9 mouse cellular contexts compared by ENCODE assay signal in genomic region chr12:56689736-56690135, GRCm38 (mm10). TPM values are rescaled to one million over a fixed set of nuclear protein-coding genes. Genes with fewer than 3 reads are reported as not detected.
A peak's percentile ranks its signal among the peaks of the same experiment; 100 is the strongest.
DNase-seq lines count a peak whose midpoint lies in the region; ATAC-seq and TF ChIP-seq lines count a peak whose summit lies in the region.
"Had no signal": no experiment of that assay in that cellular context is flagged by ENCODE, and none has a peak within 500 bp of the region (broad histone marks: within the 10 kb centered on the region; RNA-seq: fewer than 3 reads in every experiment).

No protein-coding gene starts in this region.

- no peak for TF ChIP-seq POLR2A in thymus, adult 2 months (IDR thresholded peaks at IDR 0.05; ENCODE audit: control insufficient read depth, extremely low read depth, insufficient read depth, low read length, poor library complexity)

- peak; percentile 65 for TF ChIP-seq CTCF in kidney, postnatal 0 days (IDR thresholded peaks at IDR 0.05; ENCODE audit: low read depth)
- TF ChIP-seq CTCF in stomach, postnatal 0 days (IDR thresholded peaks at IDR 0.05; ENCODE audit: low read depth): peak; percentile 70
- no peak for TF ChIP-seq CTCF in thymus, adult 2 months (IDR thresholded peaks at IDR 0.05; ENCODE audit: borderline replicate concordance, control insufficient read depth, extremely low read depth, insufficient read depth, low read length, poor library complexity)

- TF ChIP-seq EP300 in stomach, postnatal 0 days (optimal IDR thresholded peaks at IDR 0.05): no peak

- H3K27ac ChIP-seq in forebrain, embryonic 11.5 days (ENCODE audit: low read depth, low read length): no peak overlapping the region
- H3K27ac ChIP-seq in forebrain, embryonic 15.5 days (replicated peaks): no peak overlapping the region
- no peak overlapping the region for H3K27ac ChIP-seq in midbrain, embryonic 11.5 days (ENCODE audit: low read depth, low read length)
- no peak overlapping the region for H3K27ac ChIP-seq in midbrain, embryonic 13.5 days
- no peak overlapping the region for H3K27ac ChIP-seq in kidney, postnatal 0 days
- H3K27ac ChIP-seq in stomach, postnatal 0 days (replicated peaks): no peak overlapping the region
- H3K27ac ChIP-seq in thymus, adult 2 months (ENCODE audit: control insufficient read depth, insufficient read depth, low read length): no peak overlapping the region

- no peak overlapping the region for H3K4me3 ChIP-seq in forebrain, embryonic 11.5 days (ENCODE audit: low read depth, low read length)
- H3K4me3 ChIP-seq in forebrain, embryonic 15.5 days: no peak overlapping the region
- no peak overlapping the region for H3K4me3 ChIP-seq in midbrain, embryonic 11.5 days (ENCODE audit: low read depth, low read length)
- no peak overlapping the region for H3K4me3 ChIP-seq in midbrain, embryonic 13.5 days (replicated peaks)
- no peak overlapping the region for H3K4me3 ChIP-seq in kidney, postnatal 0 days (replicated peaks; ENCODE audit: low read depth, low read length)
- H3K4me3 ChIP-seq in stomach, postnatal 0 days (ENCODE audit: low read depth, low read length): no peak overlapping the region
- H3K4me3 ChIP-seq in thymus, adult 2 months (ENCODE audit: control insufficient read depth, insufficient read depth, low read length): no peak overlapping the region

- no peaks in the 10 kb centered on the region for H3K36me3 ChIP-seq in forebrain, embryonic 11.5 days (ENCODE audit: control insufficient read depth, insufficient read depth, low read length)
- H3K36me3 ChIP-seq in forebrain, embryonic 15.5 days: no peaks in the 10 kb centered on the region
- no peaks in the 10 kb centered on the region for H3K36me3 ChIP-seq in midbrain, embryonic 11.5 days (ENCODE audit: control insufficient read depth, insufficient read depth, low read length)
- no peaks in the 10 kb centered on the region for H3K36me3 ChIP-seq in midbrain, embryonic 13.5 days
- H3K36me3 ChIP-seq in kidney, postnatal 0 days (ENCODE audit: insufficient read depth, low read length): no peaks in the 10 kb centered on the region
- H3K36me3 ChIP-seq in stomach, postnatal 0 days (ENCODE audit: control insufficient read depth, insufficient read depth, low read length): no peaks in the 10 kb centered on the region
- no peaks in the 10 kb centered on the region for H3K36me3 ChIP-seq in thymus, adult 2 months (ENCODE audit: control insufficient read depth, insufficient read depth, low read length)

- under 1% methylated on average over 25 of the region's 25 CpGs for WGBS in forebrain, embryonic 11.5 days
- WGBS in forebrain, embryonic 15.5 days: 0% methylated on average over 25 of the region's 25 CpGs
- WGBS in midbrain, embryonic 11.5 days: under 1% methylated on average over 25 of the region's 25 CpGs
- under 1% methylated on average over 25 of the region's 25 CpGs for WGBS in midbrain, embryonic 13.5 days
- WGBS in kidney, postnatal 0 days: under 1% methylated on average over 25 of the region's 25 CpGs
- 2% methylated on average over 25 of the region's 25 CpGs for WGBS in stomach, postnatal 0 days
- 8% methylated on average over 25 of the region's 25 CpGs for WGBS in thymus, adult 2 months

- H3K4me1 ChIP-seq in forebrain, embryonic 11.5 days (replicated peaks; ENCODE audit: control insufficient read depth, insufficient read depth, low read length): no peaks in the 10 kb centered on the region
- H3K4me1 ChIP-seq in forebrain, embryonic 15.5 days: 0 out of 2 replicates have a peak, but pooled peaks cover 4% of the 10 kb centered on the region
- H3K4me1 ChIP-seq in midbrain, embryonic 11.5 days (ENCODE audit: control insufficient read depth, insufficient read depth, low read length): peaks cover 4% of the 10 kb centered on the region; the same call in 1 of the 2 replicates
- peaks cover 6% of the 10 kb centered on the region; the same call in 1 of the 2 replicates for H3K4me1 ChIP-seq in midbrain, embryonic 13.5 days (replicated peaks)
- H3K4me1 ChIP-seq in kidney, postnatal 0 days (replicated peaks; ENCODE audit: insufficient read depth, low read length): no peaks in the 10 kb centered on the region
- H3K4me1 ChIP-seq in stomach, postnatal 0 days (replicated peaks; ENCODE audit: control insufficient read depth, insufficient read depth): no peaks in the 10 kb centered on the region
- no peaks in the 10 kb centered on the region for H3K4me1 ChIP-seq in thymus, adult 2 months (replicated peaks; ENCODE audit: control insufficient read depth, insufficient read depth, low read length)

- DNase-seq in forebrain, embryonic 11.5 days (ENCODE audit: low spot score): peak; percentile 86
- peak; percentile 98 for DNase-seq in midbrain, embryonic 11.5 days (ENCODE audit: low spot score, missing footprints)
- DNase-seq in kidney, postnatal 0 days (ENCODE audit: low spot score): peak; percentile 52
- DNase-seq in stomach, postnatal 0 days (ENCODE audit: low spot score): peak; percentile 71
- no peak for DNase-seq in gastrocnemius, postnatal 25 days
- DNase-seq in thymus, adult 2 months: no peak

- ATAC-seq in forebrain, embryonic 11.5 days (replicated peaks; ENCODE audit: low FRiP score): 0 out of 2 replicates have a peak, but pooled peaks have one; percentile 39
- no peak for ATAC-seq in forebrain, embryonic 15.5 days (replicated peaks)
- no peak for ATAC-seq in midbrain, embryonic 11.5 days (ENCODE audit: low FRiP score)
- no peak for ATAC-seq in midbrain, embryonic 13.5 days
- ATAC-seq in kidney, postnatal 0 days (replicated peaks; ENCODE audit: low FRiP score, low read depth): no peak
- no peak for ATAC-seq in stomach, postnatal 0 days (ENCODE audit: low FRiP score, low TSS enrichment)

- peaks cover 93% of the 10 kb centered on the region for H3K27me3 ChIP-seq in forebrain, embryonic 11.5 days (ENCODE audit: control insufficient read depth, insufficient read depth, low read length)
- H3K27me3 ChIP-seq in forebrain, embryonic 15.5 days: peaks cover 98% of the 10 kb centered on the region
- peaks cover 97% of the 10 kb centered on the region for H3K27me3 ChIP-seq in midbrain, embryonic 11.5 days (ENCODE audit: control insufficient read depth, insufficient read depth, low read length)
- peaks cover 98% of the 10 kb centered on the region for H3K27me3 ChIP-seq in midbrain, embryonic 13.5 days
- H3K27me3 ChIP-seq in kidney, postnatal 0 days (ENCODE audit: insufficient read depth, low read length): peaks cover 91% of the 10 kb centered on the region
- H3K27me3 ChIP-seq in stomach, postnatal 0 days (ENCODE audit: control insufficient read depth, insufficient read depth, low read length): peaks cover 25% of the 10 kb centered on the region
- peaks cover 11% of the 10 kb centered on the region for H3K27me3 ChIP-seq in thymus, adult 2 months (ENCODE audit: control insufficient read depth, insufficient read depth, low read length)

- no peak overlapping the region for H3K4me2 ChIP-seq in forebrain, embryonic 11.5 days (ENCODE audit: low read depth, low read length, severe bottlenecking)
- H3K4me2 ChIP-seq in forebrain, embryonic 15.5 days (replicated peaks): no peak overlapping the region
- no peak overlapping the region for H3K4me2 ChIP-seq in midbrain, embryonic 11.5 days
- H3K4me2 ChIP-seq in midbrain, embryonic 13.5 days (replicated peaks): no peak overlapping the region
- no peak overlapping the region for H3K4me2 ChIP-seq in kidney, postnatal 0 days (ENCODE audit: low read length)
- H3K4me2 ChIP-seq in stomach, postnatal 0 days (replicated peaks; ENCODE audit: low read depth): no peak overlapping the region

- no peak overlapping the region for H3K9ac ChIP-seq in forebrain, embryonic 11.5 days (ENCODE audit: low read length)
- no peak overlapping the region for H3K9ac ChIP-seq in forebrain, embryonic 15.5 days (replicated peaks)
- no peak overlapping the region for H3K9ac ChIP-seq in midbrain, embryonic 11.5 days (ENCODE audit: low read length)
- no peak overlapping the region for H3K9ac ChIP-seq in midbrain, embryonic 13.5 days (replicated peaks)
- no peak overlapping the region for H3K9ac ChIP-seq in kidney, postnatal 0 days (ENCODE audit: low read depth, low read length)
- H3K9ac ChIP-seq in stomach, postnatal 0 days (ENCODE audit: low read length): no peak overlapping the region

- no peaks in the 10 kb centered on the region for H3K9me3 ChIP-seq in forebrain, embryonic 11.5 days (ENCODE audit: control insufficient read depth, low read length)
- H3K9me3 ChIP-seq in forebrain, embryonic 15.5 days: no peaks in the 10 kb centered on the region; the same call in 1 of the 2 replicates
- H3K9me3 ChIP-seq in midbrain, embryonic 11.5 days (ENCODE audit: control insufficient read depth, low read length): no peaks in the 10 kb centered on the region; the same call in 1 of the 2 replicates
- no peaks in the 10 kb centered on the region for H3K9me3 ChIP-seq in midbrain, embryonic 13.5 days
- H3K9me3 ChIP-seq in kidney, postnatal 0 days (replicated peaks; ENCODE audit: low read length): no peaks in the 10 kb centered on the region
- no peaks in the 10 kb centered on the region for H3K9me3 ChIP-seq in stomach, postnatal 0 days (ENCODE audit: control insufficient read depth, low read length)

RNA-seq across cellular contexts. Expression of gene Pax9, which starts 1.8 kb away (rescaled TPM):
- polyA plus RNA-seq in forebrain, embryonic 11.5 days (2014; fragmentation: Nextera tagmentation; extraction: Ambion mirVana): 0.07 and 0.39 TPM in 2 replicates
- not detected in 2 replicates for polyA plus RNA-seq in forebrain, embryonic 15.5 days (2015; fragmentation: Nextera tagmentation; extraction: Ambion mirVana)
- polyA plus RNA-seq in midbrain, embryonic 11.5 days (2014; fragmentation: Nextera tagmentation; extraction: Ambion mirVana): 0.08 TPM in 2 replicates
- polyA plus RNA-seq in midbrain, embryonic 13.5 days (2015; fragmentation: Nextera tagmentation; extraction: Ambion mirVana): not detected in 2 replicates
- polyA plus RNA-seq in kidney, postnatal 0 days (2015; fragmentation: Nextera tagmentation; extraction: Ambion mirVana): 0.04 and 0.10 TPM in 2 replicates
- polyA plus RNA-seq in stomach, postnatal 0 days (2015; fragmentation: Nextera tagmentation; extraction: Ambion mirVana): 1.0 and 1.3 TPM in 2 replicates
- total RNA-seq in gastrocnemius, postnatal 25 days (2021): under 1 TPM in 1 of 2 experiments, not detected in 1; 0.05 TPM
- polyA plus RNA-seq in thymus, adult 2 months (2012; rRNA removed): 13.8 and 15.2 TPM in 2 replicates
- polyA plus RNA-seq: neural tube, embryonic 14.5 days had no signal

Comparison
In these comparisons a context has a peak if more than half of its experiments do, and no peak if none do; other contexts are left out.
1. DNase-seq: peak in forebrain, embryonic 11.5 days (single experiment), midbrain, embryonic 11.5 days (single experiment), kidney, postnatal 0 days (single experiment) and stomach, postnatal 0 days (single experiment); none in gastrocnemius, postnatal 25 days (single experiment) and thymus, adult 2 months (single experiment).